Mouse (Mus musculus) spleen, postnatal 14 days (tissue): ENCODE results near the gene Jarid2.

Experiments
- DNase-seq, 2 experiments: peaks; one replicate each; pipeline ENCODE4 v3.0.0; 2021 to 2022; ENCODE audit warnings: low spot score in 2 of 2

Jarid2 gene

DNA sequence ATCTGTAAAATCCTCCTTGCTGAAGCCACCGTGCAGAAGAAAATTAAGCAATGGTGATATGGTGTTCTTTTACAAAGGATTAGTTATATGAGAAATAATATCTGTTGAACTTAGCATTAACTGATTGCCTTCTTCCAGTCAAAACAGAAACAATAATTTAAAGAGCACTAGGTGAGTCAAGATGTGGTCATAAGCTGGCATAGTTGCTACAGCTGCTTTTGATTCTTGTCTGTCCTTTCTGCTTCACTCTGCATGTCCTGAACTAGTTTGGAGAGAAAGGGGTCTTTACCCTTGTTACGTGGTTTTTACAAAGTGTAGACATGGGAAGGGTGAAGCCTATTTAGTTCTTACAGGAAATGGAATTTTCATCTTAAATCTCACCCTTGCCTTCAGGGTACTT lies 51.9 kb downstream of the Jarid2 start:
- DNase-seq, result no peak

- DNase-seq, result no peak
These were observed 55.3 kb downstream of the Jarid2 start for GRCm38 (mm10) chr13:44784551-44784950.

DNA sequence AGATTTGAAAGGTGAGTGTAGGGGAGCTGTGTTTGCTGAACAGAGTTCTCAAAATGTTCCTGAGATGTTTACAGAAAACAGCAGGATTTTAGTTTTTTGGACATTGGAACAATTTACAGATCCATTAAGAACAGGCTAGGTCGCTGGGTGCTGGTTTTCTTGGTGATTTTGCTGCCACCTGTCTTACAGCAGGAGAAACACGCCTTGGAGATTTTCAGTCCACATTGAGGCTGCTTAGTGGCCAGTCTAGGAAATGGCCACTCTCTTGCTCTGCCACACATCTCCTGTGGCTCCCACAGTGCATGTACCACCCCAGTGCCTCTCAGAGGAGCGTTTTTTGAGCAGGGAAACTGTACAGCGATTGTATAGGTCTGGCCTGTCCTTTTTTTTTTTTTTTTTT lies 57.0 kb downstream of the Jarid2 start:
- DNase-seq, result no peak

GRCm38 (mm10) chr13:44788352-44789125 lies 59.3 kb downstream of the Jarid2 start:
- no peak for DNase-seq

- DNase-seq, result no peak
These were observed 60.7 kb downstream of the Jarid2 start for GRCm38 (mm10) chr13:44789982-44790381.

DNA sequence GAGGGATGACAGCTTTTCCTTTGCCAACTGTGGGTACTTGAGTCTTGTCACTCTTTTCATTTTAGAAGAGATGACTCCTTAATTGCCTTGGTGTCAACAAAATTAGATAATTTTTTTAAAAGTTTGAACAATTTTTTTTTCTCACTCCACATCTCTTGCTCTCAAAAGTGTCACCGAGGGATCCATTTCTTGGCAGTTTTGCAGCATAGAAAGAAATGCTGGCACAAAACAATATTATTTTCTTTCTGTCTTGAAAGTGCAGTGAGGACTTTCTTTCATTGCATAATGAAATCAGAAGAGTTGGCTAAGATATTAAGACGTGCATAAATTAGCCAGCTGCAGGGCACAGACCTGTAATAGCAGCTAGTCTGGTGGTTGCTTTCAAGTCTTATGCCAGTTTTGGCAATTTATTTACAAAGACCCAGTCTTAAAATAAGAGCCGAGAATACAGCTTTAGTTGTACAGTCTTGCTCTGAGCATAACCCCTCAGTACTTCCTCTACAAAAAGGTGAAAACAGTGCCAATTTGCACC lies 63.2 kb downstream of the Jarid2 start:
- DNase-seq, result no peak

GRCm38 (mm10) chr13:44795891-44796290 lies 66.6 kb downstream of the Jarid2 start:
- no peak for DNase-seq

DNA sequence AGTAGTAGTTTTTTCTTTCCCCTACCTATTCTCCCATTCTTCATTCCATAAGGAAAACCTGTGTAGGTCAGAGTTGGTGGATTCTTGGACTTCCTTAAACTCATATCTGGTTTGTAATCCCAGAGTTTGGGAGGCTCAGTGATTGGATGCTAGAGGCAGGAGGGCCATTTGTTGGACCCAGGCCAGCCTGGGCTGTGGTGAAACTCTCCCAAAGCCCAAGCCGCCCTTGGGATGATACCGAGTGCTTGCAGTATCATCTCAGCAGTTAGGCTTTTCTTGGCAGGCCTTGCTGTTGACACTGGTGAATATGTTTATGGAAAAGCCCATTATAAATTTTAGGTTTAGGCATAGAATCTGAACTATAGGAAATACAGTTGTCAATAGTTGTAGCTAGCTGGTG lies 67.5 kb downstream of the Jarid2 start:
- no peak for DNase-seq

DNA sequence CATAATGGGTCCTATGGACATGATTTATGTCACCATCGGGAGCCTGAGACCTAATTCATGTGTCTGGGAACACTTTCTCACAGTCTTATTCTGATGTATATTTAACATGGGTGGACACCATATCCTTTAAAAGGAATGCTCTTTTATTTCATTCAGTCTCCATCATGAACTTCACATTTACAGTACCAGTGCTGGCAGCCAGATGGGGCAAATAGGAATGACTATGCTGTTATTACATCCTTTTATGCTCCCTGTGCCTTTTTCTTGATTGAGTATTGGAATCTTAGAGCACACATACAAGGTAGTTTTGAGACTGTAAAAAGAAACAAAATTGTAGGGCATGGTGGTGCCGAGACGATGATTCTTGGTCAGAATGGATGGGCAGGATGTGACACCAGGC lies 69.0 kb downstream of the Jarid2 start:
- no peak for DNase-seq

- no peak for DNase-seq
These were observed 69.9 kb downstream of the Jarid2 start for GRCm38 (mm10) chr13:44799166-44799565.

DNA sequence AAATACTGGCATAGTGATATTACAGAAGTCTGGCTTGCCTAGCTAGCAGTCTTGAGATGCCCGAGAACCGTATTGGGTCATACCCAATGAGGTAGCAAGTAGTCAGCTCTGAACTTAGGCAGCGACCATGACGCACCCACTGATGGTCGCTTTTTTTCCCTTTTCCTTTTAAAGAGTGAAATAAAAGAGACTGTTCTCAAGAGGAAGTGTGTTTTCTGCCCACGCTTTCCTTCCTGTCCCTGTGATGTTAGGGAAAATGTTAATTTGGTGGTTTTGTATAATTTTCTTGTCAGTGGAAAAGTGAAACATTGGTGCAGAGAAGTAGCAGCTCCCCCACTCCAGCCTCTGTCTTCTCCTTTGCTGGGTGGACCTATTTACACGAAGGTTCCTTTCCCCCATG lies 70.8 kb downstream of the Jarid2 start:
- DNase-seq, result no peak

DNA sequence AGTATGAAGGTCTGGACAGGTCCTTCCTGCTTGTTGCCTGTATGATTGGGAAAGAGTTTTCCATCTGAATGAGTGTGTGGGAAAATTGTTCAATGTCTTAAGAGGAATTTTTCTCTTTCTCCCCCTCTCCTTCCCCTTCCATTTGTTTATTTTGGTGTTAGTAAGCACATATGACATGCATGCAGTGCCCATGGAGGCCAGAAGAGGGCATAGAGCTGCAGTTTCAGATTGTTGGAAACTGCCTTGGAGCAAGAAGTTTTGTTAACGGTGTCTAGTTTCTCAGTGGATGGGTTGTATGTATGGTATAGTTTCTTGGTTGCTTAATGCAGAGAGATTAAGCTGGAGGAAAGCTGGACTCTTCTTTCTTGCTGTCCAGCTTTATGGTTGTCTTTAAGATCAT lies 75.6 kb downstream of the Jarid2 start:
- DNase-seq, result peak in 1 of 2 experiments; percentile 17

DNA sequence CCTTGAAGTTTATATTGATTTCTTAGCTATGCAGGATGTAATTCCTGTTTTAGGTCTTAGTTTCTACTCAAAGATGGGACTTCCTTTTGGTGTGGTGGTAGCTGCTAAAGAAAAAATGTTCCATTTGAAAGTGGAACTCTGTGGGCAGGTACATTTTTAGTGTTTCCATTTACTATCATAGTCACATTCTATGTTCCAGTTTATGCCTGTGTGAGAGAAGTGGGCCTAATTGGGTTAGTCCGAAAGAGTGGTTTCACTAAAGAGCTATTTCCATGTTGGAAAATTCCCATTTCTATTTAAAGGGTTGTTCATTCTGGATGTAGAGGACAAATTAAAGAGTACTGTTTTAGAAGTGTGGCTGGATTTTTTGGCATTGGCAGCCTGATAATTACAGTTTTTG lies 79.0 kb downstream of the Jarid2 start:
- DNase-seq, result no peak

DNA sequence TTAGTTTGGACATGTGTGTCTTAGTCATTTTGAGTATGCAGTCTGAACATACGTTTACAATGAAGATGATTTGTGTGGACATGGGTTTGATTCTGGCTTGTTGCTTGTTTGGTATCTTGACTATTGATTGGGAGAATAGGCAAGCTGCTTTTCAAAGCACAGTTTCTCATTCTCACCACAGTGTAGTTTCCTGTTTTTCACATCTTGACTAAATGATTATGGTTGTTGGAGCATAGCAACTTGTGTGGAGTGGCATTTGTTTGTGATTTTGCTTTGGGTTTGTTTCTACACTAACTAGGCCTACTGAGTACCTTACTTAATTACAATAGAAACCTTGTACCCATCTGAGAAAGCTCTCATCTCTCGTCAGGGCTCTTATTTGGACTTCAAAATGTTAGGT lies 81.7 kb downstream of the Jarid2 start:
- no peak for DNase-seq

DNA sequence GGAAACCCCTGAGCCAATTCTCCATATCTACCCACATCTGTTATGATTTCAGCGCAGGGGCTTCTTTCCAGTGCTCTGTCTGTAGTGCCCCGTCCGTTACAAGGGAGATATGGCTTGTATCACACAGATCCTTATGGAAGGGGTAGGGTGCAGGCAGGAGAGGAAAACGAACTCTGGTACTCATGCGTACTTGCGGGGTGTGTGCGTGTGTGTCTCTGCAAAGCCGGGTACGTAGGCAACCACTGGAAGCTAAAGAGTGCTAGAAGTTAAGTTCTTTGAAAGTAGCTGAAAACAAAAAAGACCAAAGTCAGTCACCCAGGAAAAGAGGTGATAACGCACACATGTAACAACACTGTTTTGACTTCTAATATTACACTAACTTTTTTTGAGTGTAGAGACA lies 82.3 kb downstream of the Jarid2 start:
- DNase-seq, result no peak

GRCm38 (mm10) chr13:44812381-44812780 lies 83.1 kb downstream of the Jarid2 start:
- DNase-seq, result no peak

- DNase-seq, result no peak
These were observed 90.1 kb downstream of the Jarid2 start for GRCm38 (mm10) chr13:44819400-44819799.

DNA sequence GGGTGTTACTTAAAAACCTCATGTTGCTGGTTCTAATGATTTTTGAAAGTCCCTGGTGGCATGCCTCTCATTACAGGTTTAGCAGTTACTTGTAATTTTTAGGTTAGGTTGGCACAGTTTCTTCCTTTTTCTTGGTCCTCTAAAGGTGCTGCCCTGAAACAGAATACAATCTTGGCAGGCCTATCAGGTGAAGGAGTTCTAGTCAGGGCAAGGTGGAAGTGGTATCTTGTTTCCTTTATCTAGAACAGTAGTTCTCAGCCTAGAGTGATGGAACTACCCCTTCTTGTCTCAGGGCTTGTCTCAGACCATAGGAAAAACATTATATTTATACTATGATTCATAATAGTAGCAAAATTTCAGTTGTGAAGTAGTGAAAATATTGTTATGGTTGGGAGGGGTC lies 93.3 kb downstream of the Jarid2 start:
- DNase-seq, result no peak

- no peak for DNase-seq
These were observed 99.6 kb downstream of the Jarid2 start for GRCm38 (mm10) chr13:44828903-44829302.

- no peak for DNase-seq
These were observed 102.8 kb downstream of the Jarid2 start for GRCm38 (mm10) chr13:44832104-44832503.

GRCm38 (mm10) chr13:44832866-44833265 lies 103.6 kb downstream of the Jarid2 start:
- DNase-seq, result no peak

GRCm38 (mm10) chr13:44833353-44833752 lies 104.1 kb downstream of the Jarid2 start:
- DNase-seq, result no peak

GRCm38 (mm10) chr13:44837445-44837844 lies 108.2 kb downstream of the Jarid2 start:
- no peak for DNase-seq
